Mouse (Mus musculus) liver, embryonic 14.5 days (tissue): ENCODE measurements around the gene Mical2.

Experiments used
- CTCF ChIP-seq: IDR thresholded peaks from 2 replicates; pipeline ENCODE4 v1.5.1; 2016; ENCODE audit warnings: antibody characterized with exemption, low read depth, control low read depth
- EP300 ChIP-seq: IDR thresholded peaks from 2 replicates; pipeline ENCODE4 v1.6.1; 2016; ENCODE audit warnings: antibody characterized with exemption, low read depth

DNA sequence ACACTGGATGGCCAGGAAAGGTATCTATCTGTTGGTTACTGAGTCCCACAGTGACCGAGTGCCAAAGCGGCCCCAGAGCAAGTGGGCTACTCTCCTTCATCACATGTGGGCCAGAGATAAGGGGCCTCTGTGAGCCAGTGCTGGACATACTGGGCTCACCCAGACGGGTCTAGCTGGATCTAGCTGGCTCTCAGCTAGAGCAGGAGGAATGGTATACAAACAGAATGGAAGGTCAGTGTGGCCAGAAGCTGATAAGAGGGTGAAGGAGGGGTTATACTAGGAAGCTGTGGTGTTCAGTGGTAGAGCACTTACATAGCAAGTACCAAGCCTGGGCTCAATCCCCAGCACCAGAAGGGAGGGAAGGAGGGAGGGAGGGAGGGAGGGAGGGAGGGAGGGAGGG lies 140.2 kb downstream of the Mical2 start:
- TF ChIP-seq CTCF = no peak
- no peak for TF ChIP-seq EP300
